Mouse (Mus musculus): ENCODE measurements around the gene Mrpl53. TPM values are rescaled to one million over a fixed set of nuclear protein-coding genes. Genes with fewer than 3 reads are reported as not detected.
"Not testable (repeated sequence)": the region's sequence is repeated elsewhere in the genome, so short reads cannot be mapped to it uniquely, and the experiment has no call there.

The Mrpl53 gene
- polyA plus RNA-seq, 1 experiment from 2014 or later, result 99.8 TPM

DNA sequence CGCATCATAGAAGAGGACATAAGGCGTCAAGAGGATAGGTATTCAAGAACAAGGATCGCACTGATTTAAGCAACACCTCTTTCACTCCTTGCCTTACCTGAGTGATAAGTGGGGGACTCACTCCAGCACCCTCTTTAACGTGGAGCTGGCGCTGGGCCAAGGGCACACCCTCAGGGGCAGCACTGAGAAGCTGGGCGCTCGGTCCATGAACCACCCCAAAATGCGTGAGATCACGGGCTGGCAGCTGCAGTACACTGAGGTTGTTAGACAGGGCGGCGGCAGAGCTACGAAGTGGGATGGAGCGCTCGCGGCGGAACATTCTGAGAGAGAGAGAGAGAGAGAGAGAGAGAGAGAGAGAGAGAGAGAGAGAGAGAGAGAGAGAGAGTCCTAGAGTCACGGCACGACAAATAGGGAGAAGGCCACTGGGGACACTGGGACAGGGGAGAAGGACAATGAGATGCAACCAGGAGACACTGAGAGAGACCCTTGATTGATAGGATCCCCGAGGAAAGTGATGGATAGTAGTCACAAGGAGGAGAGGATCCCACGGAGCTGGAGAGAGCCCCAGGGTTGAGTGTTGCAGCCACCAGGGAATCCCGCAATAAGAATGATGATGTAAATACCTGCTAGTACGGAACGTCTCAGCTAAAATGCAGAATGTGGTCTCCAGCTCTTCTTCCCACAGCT is 46.9 kb downstream of the Mrpl53 start:
- WGBS (ENCODE audit: insufficient replicate concordance), result 13% methylated on average over 23 of the region's 23 CpGs
- Histone ChIP-seq H3K27ac (no peak overlapping the region), H3K4me2 (peak overlapping the region; percentile 78), H3K4me1 (replicated peaks) (peaks cover 28% of the 10 kb centered on the region), H3K9ac (peak overlapping the region; percentile 34; the same call in 1 of the 2 replicates), H3K27me3 (peaks cover 65% of the 10 kb centered on the region), H3K36me3 (no peaks in the 10 kb centered on the region), H3K9me3 (replicated peaks) (no peaks in the 10 kb centered on the region), H3K4me3 (replicated peaks) (peak overlapping the region; percentile 54)
- DNase-seq (no peak), ATAC-seq (ENCODE audit: low read depth) (no peak)

DNA sequence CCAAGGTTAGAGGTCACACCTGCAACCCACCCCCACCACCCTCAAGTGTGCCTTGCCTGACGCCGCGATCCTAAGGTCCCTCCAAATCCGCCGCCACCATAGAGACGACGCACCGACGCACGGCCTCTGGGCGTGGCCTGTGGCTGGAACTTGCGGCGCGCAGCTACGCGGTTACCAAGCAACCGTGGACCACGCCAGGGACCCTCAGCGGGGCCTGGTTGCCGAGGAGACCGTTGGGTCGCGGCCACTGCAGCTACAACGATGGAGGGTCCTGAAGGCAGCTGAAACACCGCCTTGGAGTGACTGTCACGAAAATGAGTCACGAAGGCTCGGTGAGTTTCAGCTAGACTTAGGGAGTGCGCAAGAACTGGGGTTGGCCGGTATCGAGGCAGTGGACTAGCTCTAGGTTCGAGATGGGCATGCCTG is 47.4 kb downstream of the Mrpl53 start, which contains the start of the genes Wdr54 and 1700003E16Rik:
TSS of gene Wdr54 (minus strand) at position 139 of the 426 bp plus-strand sequence.
TSS of gene 1700003E16Rik (plus strand) at position 146 of the 426 bp plus-strand sequence.
- 3% methylated on average over 32 of the region's 32 CpGs for WGBS (ENCODE audit: insufficient replicate concordance)
- Histone ChIP-seq H3K9ac (peak within 1 kb of the TSS; percentile 34; the same call in 1 of the 2 replicates), H3K4me3 (replicated peaks) (peak within 1 kb of the TSS; percentile 54), H3K27ac (no peak within 1 kb of the TSS), H3K4me2 (peak within 1 kb of the TSS; percentile 78), H3K9me3 (replicated peaks) (no peaks in the 10 kb centered on the region), H3K36me3 (no peaks in the 10 kb centered on the region), H3K4me1 (replicated peaks) (peaks cover 28% of the 10 kb centered on the region), H3K27me3 (peaks cover 71% of the 10 kb centered on the region)
- peak; percentile 23 for DNase-seq
- peak; percentile 35 for ATAC-seq (ENCODE audit: low read depth)

DNA sequence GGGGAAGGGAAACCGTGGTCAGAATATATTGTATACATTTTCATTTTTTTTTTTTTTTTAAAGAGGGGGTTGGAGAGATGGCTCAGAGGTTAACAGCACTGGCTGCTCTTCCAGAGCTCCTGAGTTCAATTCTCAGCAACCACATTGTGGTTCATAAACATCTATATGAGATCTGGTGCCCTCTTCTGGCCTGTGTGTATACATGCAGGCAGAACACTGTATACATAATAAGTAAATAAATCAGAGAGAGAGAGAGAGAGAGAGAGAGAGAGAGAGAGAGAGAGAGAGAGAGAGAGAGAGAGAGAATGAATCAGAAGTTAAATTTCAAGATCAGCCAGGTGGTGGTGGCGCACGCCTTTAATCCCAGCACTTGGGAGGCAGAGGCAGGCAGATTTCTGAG is 50.6 kb downstream of the Mrpl53 start:
- not testable (repeated sequence) for H3K36me3 ChIP-seq; H3K4me3 ChIP-seq (replicated peaks); H3K9ac ChIP-seq; H3K27ac ChIP-seq; DNase-seq; H3K9me3 ChIP-seq (replicated peaks); ATAC-seq (ENCODE audit: low read depth); H3K4me2 ChIP-seq
- Histone ChIP-seq H3K27me3 (peaks cover 69% of the 10 kb centered on the region), H3K4me1 (replicated peaks) (peaks cover 29% of the 10 kb centered on the region)
- 28% methylated on average over 3 of the region's 3 CpGs for WGBS (ENCODE audit: insufficient replicate concordance)

MicroRNAs encoded within 50 kb of the gene (microRNA counts, 519-probe panel; counts per million panel counts)
- 114 counts per million for microRNA mmu-miR-3470a+mmu-miR-3470b

Small RNAs within 50 kb of the gene (microRNA-seq; reads per million reads assigned to microRNA genes)
- gene Mir3470a, result not detected

Other genes starting within 250 kb of the Mrpl53 start
- 0.05 TPM in 1 of 2 replicates, not detected in the other for gene Sema4f, start 169.3 kb upstream of the Mrpl53 start, polyA plus RNA-seq (2015; fragmentation: Nextera tagmentation; extraction: Ambion mirVana)
- 10.3 and 15.7 TPM in 2 replicates for gene M1ap, start 162.1 kb upstream of the Mrpl53 start, polyA plus RNA-seq (2015; fragmentation: Nextera tagmentation; extraction: Ambion mirVana)
- gene Dok1, start 75.6 kb upstream of the Mrpl53 start, polyA plus RNA-seq (2015; fragmentation: Nextera tagmentation; extraction: Ambion mirVana), result 20.1 and 20.2 TPM in 2 replicates
- 2.1 and 2.2 TPM in 2 replicates for gene Loxl3, start 74.9 kb upstream of the Mrpl53 start, polyA plus RNA-seq (2015; fragmentation: Nextera tagmentation; extraction: Ambion mirVana)
- gene Aup1, start 54.5 kb upstream of the Mrpl53 start, polyA plus RNA-seq (2015; fragmentation: Nextera tagmentation; extraction: Ambion mirVana), result 186 and 197 TPM in 2 replicates
- gene Htra2, start 53.8 kb upstream of the Mrpl53 start, polyA plus RNA-seq (2015; fragmentation: Nextera tagmentation; extraction: Ambion mirVana), result 131 and 132 TPM in 2 replicates
- 5.3 and 5.6 TPM in 2 replicates for gene Dqx1, start 51.2 kb upstream of the Mrpl53 start, polyA plus RNA-seq (2015; fragmentation: Nextera tagmentation; extraction: Ambion mirVana)
- gene Tlx2, start 38.7 kb upstream of the Mrpl53 start, polyA plus RNA-seq (2015; fragmentation: Nextera tagmentation; extraction: Ambion mirVana), result 0.14 TPM in 1 of 2 replicates, not detected in the other
- gene Pcgf1, start 31.2 kb upstream of the Mrpl53 start, polyA plus RNA-seq (2015; fragmentation: Nextera tagmentation; extraction: Ambion mirVana), result 19.3 and 21.2 TPM in 2 replicates
- 0.24 and 0.38 TPM in 2 replicates for gene Lbx2, start 22.7 kb upstream of the Mrpl53 start, polyA plus RNA-seq (2015; fragmentation: Nextera tagmentation; extraction: Ambion mirVana)
- gene Ccdc142, start 7.4 kb upstream of the Mrpl53 start, polyA plus RNA-seq (2015; fragmentation: Nextera tagmentation; extraction: Ambion mirVana), result 0.94 and 1.1 TPM in 2 replicates
- gene Gm42688, start 7.4 kb upstream of the Mrpl53 start, polyA plus RNA-seq (2015; fragmentation: Nextera tagmentation; extraction: Ambion mirVana), result 1.1 and 1.3 TPM in 2 replicates
- gene Mogs, start 6.5 kb downstream of the Mrpl53 start, polyA plus RNA-seq (2015; fragmentation: Nextera tagmentation; extraction: Ambion mirVana), result 44.9 and 46.7 TPM in 2 replicates
- 30.4 and 32.3 TPM in 2 replicates for gene Wbp1, start 12.5 kb downstream of the Mrpl53 start, polyA plus RNA-seq (2015; fragmentation: Nextera tagmentation; extraction: Ambion mirVana)
- 6.3 and 7.2 TPM in 2 replicates for gene Ino80b, start 16.4 kb downstream of the Mrpl53 start, polyA plus RNA-seq (2015; fragmentation: Nextera tagmentation; extraction: Ambion mirVana)
- gene Rtkn, start 26.4 kb downstream of the Mrpl53 start, polyA plus RNA-seq (2015; fragmentation: Nextera tagmentation; extraction: Ambion mirVana), result 10.1 and 11.7 TPM in 2 replicates
- gene Wdr54, start 47.4 kb downstream of the Mrpl53 start, polyA plus RNA-seq (2015; fragmentation: Nextera tagmentation; extraction: Ambion mirVana), result 0.60 and 0.67 TPM in 2 replicates
- 0.15 and 0.20 TPM in 2 replicates for gene 1700003E16Rik, start 47.4 kb downstream of the Mrpl53 start, polyA plus RNA-seq (2015; fragmentation: Nextera tagmentation; extraction: Ambion mirVana)
- gene Dctn1, start 56.9 kb downstream of the Mrpl53 start, polyA plus RNA-seq (2015; fragmentation: Nextera tagmentation; extraction: Ambion mirVana), result 28.0 and 30.7 TPM in 2 replicates
- 0.86 and 0.89 TPM in 2 replicates for gene Slc4a5, start 110.8 kb downstream of the Mrpl53 start, polyA plus RNA-seq (2015; fragmentation: Nextera tagmentation; extraction: Ambion mirVana)
- 90.3 and 106 TPM in 2 replicates for gene Mthfd2, start 216.9 kb downstream of the Mrpl53 start, polyA plus RNA-seq (2015; fragmentation: Nextera tagmentation; extraction: Ambion mirVana)
- 36.9 and 46.5 TPM in 2 replicates for gene Mob1a, start 217.0 kb downstream of the Mrpl53 start, polyA plus RNA-seq (2015; fragmentation: Nextera tagmentation; extraction: Ambion mirVana)
- gene Bola3, start 240.1 kb downstream of the Mrpl53 start, polyA plus RNA-seq (2015; fragmentation: Nextera tagmentation; extraction: Ambion mirVana), result 329 and 343 TPM in 2 replicates